Mouse (Mus musculus) CH12.LX (cell line): Measurements from ENCODE around the gene Git2. TPM values are rescaled to one million over a fixed set of nuclear protein-coding genes. Genes with fewer than 3 reads are reported as not detected.

ENCODE experiments used
- DNase-seq: peaks from one replicate; pipeline ENCODE4 v3.0.0-alpha.2; 2013; ENCODE audit errors: extremely low read depth
- H3K27ac ChIP-seq: 2 replicates; pipeline ENCODE4 v1.5.1; 2012; ENCODE audit warnings: low read depth, mild to moderate bottlenecking, control low read depth, moderate library complexity; ENCODE audit not compliant: insufficient read depth
- H3K27me3 ChIP-seq: replicated peaks from 2 replicates; pipeline ENCODE3; 2012; ENCODE audit warnings: inconsistent platforms
- H3K36me3 ChIP-seq, 2 experiments: replicated peaks in 1 of 2; 2 replicates each; pipeline versions ENCODE3 to v1.6.1; 2012; ENCODE audit warnings: inconsistent platforms in 1 of 2, low read length in 1 of 2, mild to moderate bottlenecking in 1 of 2, mixed read lengths in 1 of 2, moderate library complexity in 1 of 2; ENCODE audit not compliant: control insufficient read depth in 1 of 2, insufficient read depth in 1 of 2
- H3K4me1 ChIP-seq, 2 experiments: 2 replicates each; pipeline ENCODE4 v1.6.1; 2012; ENCODE audit warnings: inconsistent platforms in 1 of 2, moderate library complexity in 1 of 2; ENCODE audit not compliant: insufficient read depth in 2 of 2, control insufficient read depth in 1 of 2
- H3K4me2 ChIP-seq: 2 replicates; pipeline ENCODE4 v1.6.1; 2012; ENCODE audit warnings: low read depth, mild to moderate bottlenecking, control low read depth; ENCODE audit not compliant: poor library complexity, insufficient read depth, severe bottlenecking
- H3K4me3 ChIP-seq, 3 experiments: fragments of 150-350 bp in 1 of 3; sonication (generic) in 1 of 3; replicated peaks in 1 of 3; 2 replicates each; pipeline versions ENCODE3 to v1.5.1; 2011 to 2012; ENCODE audit warnings: low read depth in 2 of 3, low read length in 2 of 3, mild to moderate bottlenecking in 2 of 3, moderate library complexity in 2 of 3, control low read depth in 1 of 3, improper control_type of control experiment in 1 of 3, inconsistent platforms in 1 of 3, mixed read lengths in 1 of 3; ENCODE audit not compliant: poor library complexity in 1 of 3
- H3K79me2 ChIP-seq: replicated peaks from 2 replicates; pipeline ENCODE4 v1.6.1; 2012; ENCODE audit warnings: mild to moderate bottlenecking, moderate library complexity; ENCODE audit not compliant: control insufficient read depth, poor library complexity, insufficient read depth, severe bottlenecking; ENCODE audit errors: extremely low read depth
- H3K9ac ChIP-seq: 2 replicates; pipeline ENCODE4 v1.6.1; 2012; ENCODE audit warnings: low read depth, mild to moderate bottlenecking, control low read depth, moderate library complexity; ENCODE audit not compliant: insufficient read depth
- H3K9me3 ChIP-seq: replicated peaks from 2 replicates; pipeline ENCODE3; 2012; ENCODE audit warnings: low read length, inconsistent platforms, mixed read lengths
- BHLHE40 ChIP-seq: IDR thresholded peaks from 2 replicates; pipeline ENCODE4 v1.6.1; 2011; ENCODE audit warnings: mild to moderate bottlenecking, low read depth, low read length, improper control_type of control experiment
- CHD1 ChIP-seq: IDR thresholded peaks from 2 replicates; pipeline ENCODE4 v1.6.1; 2012; ENCODE audit warnings: low read depth, low read length, improper control_type of control experiment, inconsistent platforms
- CHD2 ChIP-seq: IDR thresholded peaks from 2 replicates; pipeline ENCODE4 v1.6.1; 2011; ENCODE audit warnings: low read length, improper control_type of control experiment
- CTCF ChIP-seq, 2 experiments: IDR thresholded peaks in 1 of 2; conservative IDR thresholded peaks in 1 of 2; 2 replicates each; pipeline ENCODE4 v1.5.1; 2011 to 2012; ENCODE audit warnings: low read depth in 2 of 2, low read length in 2 of 2, improper control_type of control experiment in 1 of 2, inconsistent platforms in 1 of 2, mild to moderate bottlenecking in 1 of 2, moderate library complexity in 1 of 2
- ETS1 ChIP-seq: conservative IDR thresholded peaks from 2 replicates; pipeline ENCODE4 v1.6.1; 2012; ENCODE audit warnings: low read depth, mild to moderate bottlenecking, inconsistent platforms, low read length, improper control_type of control experiment, moderate library complexity
- IRF4 ChIP-seq: IDR thresholded peaks from 2 replicates; pipeline ENCODE4 v1.6.1; 2014; ENCODE audit warnings: low read depth, mild to moderate bottlenecking, inconsistent platforms, low read length, improper control_type of control experiment
- JUND ChIP-seq: conservative IDR thresholded peaks from 2 replicates; pipeline ENCODE4 v1.6.1; 2011; ENCODE audit warnings: low read depth, low read length, improper control_type of control experiment
- MAX ChIP-seq: IDR thresholded peaks from 2 replicates; pipeline ENCODE4 v1.6.1; 2011; ENCODE audit warnings: low read length, improper control_type of control experiment
- MXI1 ChIP-seq: IDR thresholded peaks from 2 replicates; pipeline ENCODE4 v1.6.1; 2011; ENCODE audit warnings: mild to moderate bottlenecking, low read depth, low read length, improper control_type of control experiment
- NRF1 ChIP-seq: IDR thresholded peaks from 2 replicates; pipeline ENCODE4 v1.6.1; 2014; ENCODE audit warnings: low read depth, mild to moderate bottlenecking, inconsistent platforms, low read length, improper control_type of control experiment, moderate library complexity
- PAX5 ChIP-seq: IDR thresholded peaks from 2 replicates; pipeline ENCODE4 v1.6.1; 2012; ENCODE audit warnings: low read length, inconsistent platforms, mixed read lengths
- POLR2A ChIP-seq: IDR thresholded peaks from 2 replicates; pipeline ENCODE4 v1.6.1; 2011; ENCODE audit warnings: low read depth, mild to moderate bottlenecking, improper control_type of control experiment, low read length
- RAD21 ChIP-seq: IDR thresholded peaks from 2 replicates; pipeline ENCODE4 v1.6.1; 2011; ENCODE audit warnings: low read depth, mild to moderate bottlenecking, low read length, improper control_type of control experiment, moderate library complexity
- SIN3A ChIP-seq: IDR thresholded peaks from 2 replicates; pipeline ENCODE4 v1.6.1; 2012; ENCODE audit warnings: low read length, improper control_type of control experiment, inconsistent platforms
- SMC3 ChIP-seq: IDR thresholded peaks from 2 replicates; pipeline ENCODE4 v1.6.1; 2011; ENCODE audit warnings: low read depth, low read length, improper control_type of control experiment
- ZC3H11A ChIP-seq: IDR thresholded peaks from 2 replicates; pipeline ENCODE4 v1.6.1; 2012; ENCODE audit warnings: low read depth, mild to moderate bottlenecking, inconsistent platforms, low read length, improper control_type of control experiment
- ZKSCAN1 ChIP-seq: IDR thresholded peaks from 2 replicates; pipeline ENCODE4 v1.6.1; 2012; ENCODE audit warnings: low read depth, inconsistent platforms, low read length, improper control_type of control experiment, borderline replicate concordance
- ZNF384 ChIP-seq: IDR thresholded peaks from 2 replicates; pipeline ENCODE4 v1.6.1; 2012; ENCODE audit warnings: low read depth, low read length, improper control_type of control experiment, inconsistent platforms
- dilution Hi-C: fragments of 300-500 bp; cut with MboI; formaldehyde crosslinking; loops from 2 replicates; pipeline ENCODE4 v1.14.3; 2020; ENCODE audit warnings: low sequenced_read_pairs; ENCODE audit not compliant: extremely low pct_unique_long_range_greater_than_20kb, extremely low pct_ligation_motif_present
- in situ Hi-C: fragments of 300-500 bp; cut with MboI; formaldehyde crosslinking; loops from 3 replicates; pipeline ENCODE4 v1.14.3; 2019; ENCODE audit warnings: low sequenced_read_pairs, low pct_ligation_motif_present, low pct_unique_long_range_greater_than_20kb, mixed read lengths
- polyA plus RNA-seq: library from polyadenylated mRNA; unstranded; fragments of >175 nt; gene quantifications from 2 replicates; pipeline ENCODE4 v1.2.1, GENCODE M21; 2012; ENCODE audit warnings: low read depth; ENCODE audit not compliant: insufficient read length
- total RNA-seq, 2 experiments: library from RNA; depleted of rRNA; stranded (reverse); fragments of 300-350 nt in 1 of 2; fragments of >200 nt in 1 of 2; gene quantifications; 2 replicates each; pipeline ENCODE4 v1.2.3; 2012 to 2014

The Git2 gene
- total RNA-seq (2012; rRNA removed): 19.3 and 22.1 TPM in 2 replicates
- 9.4 and 12.3 TPM in 2 replicates for total RNA-seq (2014; rRNA removed)
- polyA plus RNA-seq: 25.5 and 29.4 TPM in 2 replicates

- peak; percentile 70 for TF ChIP-seq NRF1
- TF ChIP-seq ZKSCAN1: no peak
- no peak for TF ChIP-seq PAX5
- TF ChIP-seq ZNF384: peak; percentile 92
- TF ChIP-seq RAD21: no peak
- no peak for TF ChIP-seq JUND
- TF ChIP-seq SIN3A: no peak
- TF ChIP-seq CHD1: no peak; the same call in 1 of the 2 replicates
- no peaks in the 10 kb centered on the region for H3K27me3 ChIP-seq
- peaks cover 0 to 16% of the 10 kb centered on the region in 2 experiments for H3K36me3 ChIP-seq
- H3K9me3 ChIP-seq: no peaks in the 10 kb centered on the region
- H3K9ac ChIP-seq: peak within 1 kb of the TSS; percentile 91
- dilution Hi-C loops (no loop called here), in situ Hi-C loops (no loop called here)
- peak within 1 kb of the TSS; percentile 85 to 99 (median 91) for H3K4me3 ChIP-seq
- DNase-seq: peak; percentile 40
- H3K79me2 ChIP-seq: peaks cover 55% of the 10 kb centered on the region
- H3K4me2 ChIP-seq: peak within 1 kb of the TSS; percentile 69
- H3K27ac ChIP-seq: peak within 1 kb of the TSS; percentile 29; the same call in 1 of the 2 replicates
- H3K4me1 ChIP-seq: peaks cover 14 to 60% of the 10 kb centered on the region in 2 experiments
These were observed at the start of gene Git2 for GRCm38 (mm10) chr5:114775056-114775979. Gene Git2 (minus strand): TSS chr5:114775517.

DNA sequence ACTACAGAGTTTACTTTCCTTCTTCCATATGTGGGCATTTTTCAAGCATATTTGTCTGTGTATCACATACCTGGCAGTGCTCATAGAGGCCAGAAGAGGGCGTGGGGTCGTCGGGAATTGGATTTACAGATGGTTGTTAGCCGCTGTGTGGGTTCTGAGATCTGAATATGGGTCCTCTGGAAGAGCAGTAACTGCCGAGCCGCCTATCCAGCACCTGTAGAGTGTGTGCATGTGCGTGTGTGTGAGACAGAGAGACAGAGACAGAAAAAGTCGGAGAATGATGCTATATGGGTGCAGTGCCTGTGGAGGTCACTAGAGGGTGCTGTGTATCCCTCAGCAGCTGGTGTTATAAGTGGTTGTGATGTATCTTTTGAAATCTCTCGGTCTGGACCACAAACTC lies 48.9 kb upstream of the Git2 start:
- Histone ChIP-seq H3K27ac (no peak overlapping the region), H3K4me2 (0 out of 2 replicates have a peak overlapping the region, but pooled peaks have one; percentile 34), H3K9me3 (peaks cover 8% of the 10 kb centered on the region), H3K4me3 (no peak overlapping the region), H3K36me3 (no peaks in the 10 kb centered on the region), H3K27me3 (no peaks in the 10 kb centered on the region), H3K4me1 (peaks cover 0 to 7% of the 10 kb centered on the region in 2 experiments; a peak in 2 of 4 replicates), H3K9ac (no peak overlapping the region), H3K79me2 (no peaks in the 10 kb centered on the region)
- DNase-seq: peak; percentile 48
- no peak for TF ChIP-seq BHLHE40
- TF ChIP-seq JUND: no peak
- no peak for TF ChIP-seq POLR2A
- peak; percentile 47 for TF ChIP-seq SMC3
- no peak for TF ChIP-seq ZC3H11A
- peak; percentile 42 for TF ChIP-seq RAD21
- no peak for TF ChIP-seq ZKSCAN1
- TF ChIP-seq CTCF (conservative IDR thresholded peaks at IDR 0.05 in 1 of 2, IDR thresholded peaks at IDR 0.05 in 1 of 2; ENCODE audit: low read depth in 2 of 2, low read length in 2 of 2): peak; percentile 73 to 89
- no peak for TF ChIP-seq IRF4
- no peak for TF ChIP-seq ETS1
- TF ChIP-seq MAX: no peak
- no peak for TF ChIP-seq CHD2
- no peak for TF ChIP-seq MXI1
- dilution Hi-C loops (no loop called here), in situ Hi-C loops (no loop called here)
